Mouse (Mus musculus) liver, postnatal 0 days (tissue): ENCODE measurements at regions not wholly inside any gene's neighbourhood (a gene's known extent, or its start where the extent isn't known, plus 50 kb on each side); places are given as distances from the start of the nearest gene placed in this dataset.

Source experiments
- CTCF ChIP-seq: sonication (generic); IDR thresholded peaks from 2 replicates; pipeline ENCODE4 v1.5.1; 2016; ENCODE audit warnings: antibody characterized with exemption, low read depth
- EP300 ChIP-seq: IDR thresholded peaks from 2 replicates; pipeline ENCODE4 v1.6.1; 2016; ENCODE audit warnings: antibody characterized with exemption, low read depth, mild to moderate bottlenecking

- no peak for TF ChIP-seq CTCF
- no peak for TF ChIP-seq EP300
Measured at GRCm38 (mm10) chr8:73569963-73570362, 216.6 kb upstream of the Large1 start.
